Mouse (Mus musculus): ENCODE results near the gene Mogs. TPM values are rescaled to one million over a fixed set of nuclear protein-coding genes. Genes with fewer than 3 reads are reported as not detected.

Gene Mogs
- total and polyA plus RNA-seq, 2 experiments from 2014 or later, result 18.8 to 40.3 TPM

GRCm38 (mm10) chr6:83116373-83117164 is 1.3 kb downstream of the Mogs start:
- Histone ChIP-seq H3K27ac (ENCODE audit: low read depth, low read length) (no peak overlapping the region; the same call in 1 of the 2 replicates), H3K36me3 (ENCODE audit: insufficient read depth, low read length) (peaks cover 19% of the 10 kb centered on the region), H3K9ac (replicated peaks; ENCODE audit: low read length, poor library complexity, severe bottlenecking) (peak overlapping the region; percentile 66), H3K4me2 (ENCODE audit: low read depth, low read length, poor library complexity, severe bottlenecking) (peak overlapping the region; percentile 94), H3K27me3 (ENCODE audit: insufficient read depth, low read length) (no peaks in the 10 kb centered on the region), H3K4me3 (ENCODE audit: low read depth, low read length) (peak overlapping the region; percentile 72), H3K4me1 (ENCODE audit: insufficient read depth, low read length) (peaks cover 9% of the 10 kb centered on the region; the same call in 1 of the 2 replicates), H3K9me3 (ENCODE audit: low read length) (no peaks in the 10 kb centered on the region)
- 75% methylated on average over 11 of the region's 11 CpGs for WGBS
- TF ChIP-seq CTCF (IDR thresholded peaks at IDR 0.05), result no peak
- DNase-seq (ENCODE audit: low spot score) (no peak), ATAC-seq (ENCODE audit: low FRiP score) (no peak)

- DNase-seq (ENCODE audit: low spot score) (no peak), ATAC-seq (ENCODE audit: low FRiP score) (no peak)
- 87% methylated on average over 4 of the region's 4 CpGs for WGBS
- Histone ChIP-seq H3K9me3 (ENCODE audit: low read length) (no peaks in the 10 kb centered on the region), H3K4me2 (ENCODE audit: low read depth, low read length, poor library complexity, severe bottlenecking) (no peak overlapping the region), H3K36me3 (ENCODE audit: insufficient read depth, low read length) (peaks cover 19% of the 10 kb centered on the region), H3K27me3 (ENCODE audit: insufficient read depth, low read length) (no peaks in the 10 kb centered on the region), H3K9ac (replicated peaks; ENCODE audit: low read length, poor library complexity, severe bottlenecking) (no peak overlapping the region), H3K27ac (ENCODE audit: low read depth, low read length) (no peak overlapping the region), H3K4me1 (ENCODE audit: insufficient read depth, low read length) (peaks cover 9% of the 10 kb centered on the region; the same call in 1 of the 2 replicates), H3K4me3 (ENCODE audit: low read depth, low read length) (no peak overlapping the region)
- no peak for TF ChIP-seq CTCF (IDR thresholded peaks at IDR 0.05)
Measured at GRCm38 (mm10) chr6:83117165-83117438, 1.8 kb downstream of the Mogs start.

- no peaks in the 10 kb centered on the region for H3K27me3 ChIP-seq (ENCODE audit: insufficient read depth, low read length)
- no peaks in the 10 kb centered on the region for H3K9me3 ChIP-seq (ENCODE audit: low read length)
- WGBS, result 90% methylated on average over 13 of the region's 13 CpGs
- H3K9ac ChIP-seq (replicated peaks; ENCODE audit: low read length, poor library complexity, severe bottlenecking), result no peak overlapping the region
- H3K4me1 ChIP-seq (ENCODE audit: insufficient read depth, low read length), result peaks cover 9% of the 10 kb centered on the region; the same call in 1 of the 2 replicates
- H3K36me3 ChIP-seq (ENCODE audit: insufficient read depth, low read length), result peaks cover 19% of the 10 kb centered on the region
- H3K4me2 ChIP-seq (ENCODE audit: low read depth, low read length, poor library complexity, severe bottlenecking), result no peak overlapping the region
- ATAC-seq (ENCODE audit: low FRiP score), result no peak
- H3K27ac ChIP-seq (ENCODE audit: low read depth, low read length), result no peak overlapping the region
- no peak for TF ChIP-seq CTCF (IDR thresholded peaks at IDR 0.05)
- no peak for DNase-seq (ENCODE audit: low spot score)
- no peak overlapping the region for H3K4me3 ChIP-seq (ENCODE audit: low read depth, low read length)
Measured at GRCm38 (mm10) chr6:83117616-83118015, 2.3 kb downstream of the Mogs start.

GRCm38 (mm10) chr6:83118369-83118768 is 3.1 kb downstream of the Mogs start:
- H3K9ac ChIP-seq (replicated peaks; ENCODE audit: low read length, poor library complexity, severe bottlenecking), result no peak overlapping the region
- H3K4me3 ChIP-seq (ENCODE audit: low read depth, low read length), result no peak overlapping the region
- no peaks in the 10 kb centered on the region for H3K27me3 ChIP-seq (ENCODE audit: insufficient read depth, low read length)
- ATAC-seq (ENCODE audit: low FRiP score) (no peak), DNase-seq (ENCODE audit: low spot score) (no peak)
- no peak overlapping the region for H3K4me2 ChIP-seq (ENCODE audit: low read depth, low read length, poor library complexity, severe bottlenecking)
- peaks cover 19% of the 10 kb centered on the region for H3K36me3 ChIP-seq (ENCODE audit: insufficient read depth, low read length)
- no peak overlapping the region for H3K27ac ChIP-seq (ENCODE audit: low read depth, low read length)
- no peaks in the 10 kb centered on the region for H3K9me3 ChIP-seq (ENCODE audit: low read length)
- peaks cover 9% of the 10 kb centered on the region; the same call in 1 of the 2 replicates for H3K4me1 ChIP-seq (ENCODE audit: insufficient read depth, low read length)
- 83% methylated on average over 11 of the region's 11 CpGs for WGBS
- TF ChIP-seq CTCF (IDR thresholded peaks at IDR 0.05), result no peak; the same call in 1 of the 2 replicates

- no peak for DNase-seq (ENCODE audit: low spot score)
- no peak overlapping the region for H3K4me3 ChIP-seq (ENCODE audit: low read depth, low read length)
- peaks cover 9% of the 10 kb centered on the region; the same call in 1 of the 2 replicates for H3K4me1 ChIP-seq (ENCODE audit: insufficient read depth, low read length)
- WGBS, result 83% methylated on average over 14 of the region's 14 CpGs
- no peak overlapping the region for H3K27ac ChIP-seq (ENCODE audit: low read depth, low read length)
- TF ChIP-seq CTCF (IDR thresholded peaks at IDR 0.05), result no peak
- no peak for ATAC-seq (ENCODE audit: low FRiP score)
- H3K27me3 ChIP-seq (ENCODE audit: insufficient read depth, low read length), result no peaks in the 10 kb centered on the region
- no peaks in the 10 kb centered on the region for H3K9me3 ChIP-seq (ENCODE audit: low read length)
- no peak overlapping the region for H3K9ac ChIP-seq (replicated peaks; ENCODE audit: low read length, poor library complexity, severe bottlenecking)
- peak overlapping the region; percentile 95; the same call in 1 of the 2 replicates for H3K4me2 ChIP-seq (ENCODE audit: low read depth, low read length, poor library complexity, severe bottlenecking)
- H3K36me3 ChIP-seq (ENCODE audit: insufficient read depth, low read length), result peaks cover 19% of the 10 kb centered on the region
Measured at GRCm38 (mm10) chr6:83118825-83119733, 3.8 kb downstream of the Mogs start.

- Histone ChIP-seq H3K36me3 (ENCODE audit: insufficient read depth, low read length) (peaks cover 19% of the 10 kb centered on the region), H3K27ac (ENCODE audit: low read depth, low read length) (no peak overlapping the region), H3K27me3 (ENCODE audit: insufficient read depth, low read length) (no peaks in the 10 kb centered on the region), H3K4me1 (ENCODE audit: insufficient read depth, low read length) (peaks cover 9% of the 10 kb centered on the region; the same call in 1 of the 2 replicates), H3K9me3 (ENCODE audit: low read length) (no peaks in the 10 kb centered on the region), H3K4me2 (ENCODE audit: low read depth, low read length, poor library complexity, severe bottlenecking) (peak overlapping the region; percentile 95), H3K9ac (replicated peaks; ENCODE audit: low read length, poor library complexity, severe bottlenecking) (no peak overlapping the region), H3K4me3 (ENCODE audit: low read depth, low read length) (no peak overlapping the region)
- DNase-seq (ENCODE audit: low spot score), result no peak
- 48% methylated on average over 7 of the region's 7 CpGs for WGBS
- no peak for ATAC-seq (ENCODE audit: low FRiP score)
- TF ChIP-seq CTCF (IDR thresholded peaks at IDR 0.05), result no peak
Measured at GRCm38 (mm10) chr6:83119734-83120051, 4.4 kb downstream of the Mogs start.
